ENCODE assay signal across 16 mouse cellular contexts in genomic region chr5:15588291-15588690, GRCm38 (mm10). TPM values are rescaled to one million over a fixed set of nuclear protein-coding genes. Genes with fewer than 3 reads are reported as not detected.
A peak's percentile ranks its signal among the peaks of the same experiment; 100 is the strongest.
DNase-seq lines count a peak whose midpoint lies in the region; ATAC-seq and TF ChIP-seq lines count a peak whose summit lies in the region.
"Not testable (repeated sequence)": the region's sequence is repeated elsewhere in the genome, so short reads cannot be mapped to it uniquely, and the experiment has no call there.
"Had no signal": no experiment of that assay in that cellular context is flagged by ENCODE, and none has a peak within 500 bp of the region (broad histone marks: within the 10 kb centered on the region; RNA-seq: fewer than 3 reads in every experiment).

No protein-coding gene starts in this region.

- not testable (repeated sequence) for H3K4me1 ChIP-seq in MEL (ENCODE audit: control insufficient read depth in 1 of 2, insufficient read depth in 2 of 2, low read length in 2 of 2); embryonic facial prominence, embryonic 14.5 days (ENCODE audit: control insufficient read depth, insufficient read depth, low read length); hindbrain, embryonic 11.5 days (replicated peaks; ENCODE audit: control insufficient read depth, insufficient read depth, low read length); lung, embryonic 14.5 days (ENCODE audit: insufficient read depth)

- not testable (repeated sequence) for H3K4me3 ChIP-seq in MEL (ENCODE audit: control insufficient read depth in 1 of 2, insufficient read depth in 1 of 2, low read depth in 2 of 2, low read length in 2 of 2); embryonic facial prominence, embryonic 14.5 days (ENCODE audit: low read depth, low read length); hindbrain, embryonic 11.5 days (ENCODE audit: low read depth, low read length); layer of hippocampus, adult 2 months; lung, embryonic 14.5 days (ENCODE audit: low read depth, low read length)

- not testable (repeated sequence) for TF ChIP-seq POLR2A in MEL (IDR thresholded peaks at IDR 0.05; ENCODE audit: control insufficient read depth in 1 of 2, insufficient read depth in 1 of 2, low read depth in 1 of 2, low read length in 2 of 2, poor library complexity in 1 of 2); brain, embryonic 14.5 days (IDR thresholded peaks at IDR 0.05; ENCODE audit: borderline replicate concordance, extremely low read depth, insufficient read depth, insufficient read length, poor library complexity, severe bottlenecking)

- H3K27ac ChIP-seq in MEL (ENCODE audit: control insufficient read depth, low read depth, low read length); embryonic facial prominence, embryonic 14.5 days (replicated peaks; ENCODE audit: low read depth, low read length); hindbrain, embryonic 11.5 days (ENCODE audit: low read depth, low read length); layer of hippocampus, adult 2 months; lung, embryonic 14.5 days (ENCODE audit: low read depth): not testable (repeated sequence)

- not testable (repeated sequence) for H3K4me2 ChIP-seq in embryonic facial prominence, embryonic 14.5 days (ENCODE audit: low read depth, low read length); hindbrain, embryonic 11.5 days (replicated peaks; ENCODE audit: low read depth, low read length); lung, embryonic 14.5 days

- not testable (repeated sequence) for H3K27me3 ChIP-seq in MEL (ENCODE audit: control insufficient read depth in 1 of 2, insufficient read depth in 2 of 2, low read length in 2 of 2); embryonic facial prominence, embryonic 14.5 days (replicated peaks; ENCODE audit: control insufficient read depth, insufficient read depth, low read length); hindbrain, embryonic 11.5 days (ENCODE audit: control insufficient read depth, insufficient read depth, low read length); lung, embryonic 14.5 days (ENCODE audit: insufficient read depth, low read length)

- not testable (repeated sequence) for H3K9ac ChIP-seq in MEL (ENCODE audit: control insufficient read depth, low read depth, low read length, poor library complexity, severe bottlenecking); embryonic facial prominence, embryonic 14.5 days (ENCODE audit: low read depth, low read length); hindbrain, embryonic 11.5 days (ENCODE audit: low read depth, low read length); lung, embryonic 14.5 days

- 30% methylated on average over 6 of the region's 6 CpGs for WGBS in embryonic facial prominence, embryonic 14.5 days
- 25% methylated on average over 6 of the region's 6 CpGs for WGBS in hindbrain, embryonic 11.5 days
- 27% methylated on average over 6 of the region's 6 CpGs for WGBS in lung, embryonic 14.5 days

- not testable (repeated sequence) for H3K36me3 ChIP-seq in MEL (ENCODE audit: control insufficient read depth in 1 of 2, insufficient read depth in 2 of 2, low read length in 2 of 2); embryonic facial prominence, embryonic 14.5 days (ENCODE audit: control insufficient read depth, insufficient read depth, low read length); hindbrain, embryonic 11.5 days (ENCODE audit: control insufficient read depth, insufficient read depth, low read length); lung, embryonic 14.5 days (ENCODE audit: insufficient read depth)

- not testable (repeated sequence) for ATAC-seq in embryonic facial prominence, embryonic 14.5 days (ENCODE audit: low read depth); hindbrain, embryonic 11.5 days (ENCODE audit: low FRiP score); lung, embryonic 14.5 days (ENCODE audit: insufficient read depth)

- not testable (repeated sequence) for H3K79me2 ChIP-seq in MEL (ENCODE audit: control insufficient read depth, insufficient read depth, low read length, poor library complexity)

- TF ChIP-seq CTCF in MEL (IDR thresholded peaks at IDR 0.05 in 2 of 3, conservative IDR thresholded peaks at IDR 0.05 in 1 of 3; ENCODE audit: control insufficient read depth in 1 of 3, insufficient read depth in 1 of 3, low read depth in 2 of 3, low read length in 3 of 3, poor library complexity in 1 of 3, severe bottlenecking in 1 of 3) = peak in 2 of 3 experiments; percentile 28 to 51; a peak in 4 of 6 replicates
- not testable (repeated sequence) for TF ChIP-seq CTCF in brain, embryonic 14.5 days (IDR thresholded peaks at IDR 0.05; ENCODE audit: borderline replicate concordance, extremely low read depth, insufficient read depth, insufficient read length)
- peak; percentile 74 for TF ChIP-seq CTCF in layer of hippocampus, adult 2 months (conservative IDR thresholded peaks at IDR 0.05)
- peak; percentile 62 for TF ChIP-seq CTCF in lung, embryonic 14.5 days (IDR thresholded peaks at IDR 0.05; ENCODE audit: low read depth)

- TF ChIP-seq RAD21 in MEL (IDR thresholded peaks at IDR 0.05; ENCODE audit: low read depth, low read length) = peak; percentile 47

- TF ChIP-seq EP300 in MEL (IDR thresholded peaks at IDR 0.05; ENCODE audit: low read depth in 1 of 2, low read length in 2 of 2) = not testable (repeated sequence)

- DNase-seq in MEL (ENCODE audit: low read depth, low spot score) = peak; percentile 69
- DNase-seq in brain, embryonic 14.5 days (ENCODE audit: low read depth) = peak; percentile 57
- DNase-seq in embryonic facial prominence, embryonic 14.5 days (ENCODE audit: low spot score) = peak; percentile 49
- peak; percentile 51 for DNase-seq in hindbrain, embryonic 11.5 days (ENCODE audit: low spot score)
- peak; percentile 4 to 12 for DNase-seq in layer of hippocampus, adult 2 months (ENCODE audit: low spot score in 2 of 2)
- peak; percentile 85 for DNase-seq in lung, embryonic 14.5 days
- peak; percentile 20 for DNase-seq in retina, adult 2 months (ENCODE audit: low read depth, low spot score)
- peak; percentile 3 for DNase-seq in urinary bladder, postnatal 14 days (ENCODE audit: low spot score)

- not testable (repeated sequence) for H3K9me3 ChIP-seq in MEL (replicated peaks; ENCODE audit: insufficient read depth, low read length); embryonic facial prominence, embryonic 14.5 days (ENCODE audit: control insufficient read depth, low read length); hindbrain, embryonic 11.5 days (ENCODE audit: control insufficient read depth, low read length); lung, embryonic 14.5 days (ENCODE audit: low read depth, low read length)

TF ChIP-seq in MEL, 35 proteins besides CTCF, POLR2A, EP300 and RAD21:
- TF ChIP-seq ZC3H11A (IDR thresholded peaks at IDR 0.05; ENCODE audit: low read depth, low read length) (peak; percentile 43), SMC3 (IDR thresholded peaks at IDR 0.05; ENCODE audit: low read depth, low read length) (peak; percentile 59), ZNF384 (IDR thresholded peaks at IDR 0.05; ENCODE audit: low read depth, low read length) (peak; percentile 86)
TF ChIP-seq in MEL: peak in this region for 3; not testable (repeated sequence) for 32.

RNA-seq across cellular contexts. Expression of gene Gm21083, which starts 11.2 kb away (rescaled TPM):
- not detected in 2 replicates for total RNA-seq in MEL (2012; rRNA removed)
- polyA plus RNA-seq in MEL (2012; ENCODE audit: insufficient read depth in 1 of 2, insufficient read length in 2 of 2, low read depth in 1 of 2, low replicate concordance in 2 of 2, missing spikeins in 1 of 2) = not detected
- not detected in 2 replicates for polyA plus RNA-seq in brain, embryonic 14.5 days (2012; rRNA removed)
- not detected in 2 replicates for polyA plus RNA-seq in embryonic facial prominence, embryonic 14.5 days (2014; fragmentation: Nextera tagmentation; extraction: Ambion mirVana)
- not detected in 2 replicates for polyA plus RNA-seq in hindbrain, embryonic 11.5 days (2014; fragmentation: Nextera tagmentation; extraction: Ambion mirVana)
- not detected for total RNA-seq in layer of hippocampus, adult 2 months (2021)
- not detected in 2 replicates for polyA plus RNA-seq in lung, embryonic 14.5 days (2014; fragmentation: Nextera tagmentation; extraction: Ambion mirVana)
- total RNA-seq: adrenal gland, adult 8-10 months; gastrocnemius, postnatal 10 days; hematopoietic stem cell, adult 5-6 weeks; left cerebral cortex, adult 18-20 months had no signal
- polyA plus RNA-seq: forebrain, embryonic 15.5 days; midbrain, embryonic 12.5 days had no signal

RNA-seq across cellular contexts. Expression of gene Speer4d, which starts 30.6 kb away (rescaled TPM):
- total RNA-seq in MEL (2012; rRNA removed) = not detected in 2 replicates
- not detected for polyA plus RNA-seq in MEL (2012; ENCODE audit: insufficient read depth in 1 of 2, insufficient read length in 2 of 2, low read depth in 1 of 2, low replicate concordance in 2 of 2, missing spikeins in 1 of 2)
- polyA plus RNA-seq in brain, embryonic 14.5 days (2012; rRNA removed) = not detected in 2 replicates
- not detected in 2 replicates for polyA plus RNA-seq in embryonic facial prominence, embryonic 14.5 days (2014; fragmentation: Nextera tagmentation; extraction: Ambion mirVana)
- not detected in 2 replicates for polyA plus RNA-seq in hindbrain, embryonic 11.5 days (2014; fragmentation: Nextera tagmentation; extraction: Ambion mirVana)
- not detected for total RNA-seq in layer of hippocampus, adult 2 months (2021)
- polyA plus RNA-seq in lung, embryonic 14.5 days (2014; fragmentation: Nextera tagmentation; extraction: Ambion mirVana) = not detected in 2 replicates
- total RNA-seq: adrenal gland, adult 8-10 months; gastrocnemius, postnatal 10 days; hematopoietic stem cell, adult 5-6 weeks; left cerebral cortex, adult 18-20 months had no signal
- polyA plus RNA-seq: forebrain, embryonic 15.5 days; intestine, embryonic 16.5 days; limb, embryonic 15.5 days; midbrain, embryonic 12.5 days had no signal

RNA-seq across cellular contexts. Expression of gene Gm21190, which starts 59.3 kb away (rescaled TPM):
- total RNA-seq in MEL (2012; rRNA removed) = not detected in 2 replicates
- polyA plus RNA-seq in MEL (2012; ENCODE audit: insufficient read depth in 1 of 2, insufficient read length in 2 of 2, low read depth in 1 of 2, low replicate concordance in 2 of 2, missing spikeins in 1 of 2) = not detected
- not detected in 2 replicates for polyA plus RNA-seq in brain, embryonic 14.5 days (2012; rRNA removed)
- not detected in 2 replicates for polyA plus RNA-seq in embryonic facial prominence, embryonic 14.5 days (2014; fragmentation: Nextera tagmentation; extraction: Ambion mirVana)
- polyA plus RNA-seq in hindbrain, embryonic 11.5 days (2014; fragmentation: Nextera tagmentation; extraction: Ambion mirVana) = not detected in 2 replicates
- not detected for total RNA-seq in layer of hippocampus, adult 2 months (2021)
- not detected in 2 replicates for polyA plus RNA-seq in lung, embryonic 14.5 days (2014; fragmentation: Nextera tagmentation; extraction: Ambion mirVana)
- total RNA-seq: adrenal gland, adult 8-10 months; gastrocnemius, postnatal 10 days; hematopoietic stem cell, adult 5-6 weeks; left cerebral cortex, adult 18-20 months had no signal
- polyA plus RNA-seq: forebrain, embryonic 15.5 days; intestine, embryonic 16.5 days; limb, embryonic 15.5 days; midbrain, embryonic 12.5 days had no signal

Comparison
In these comparisons a context has a peak if more than half of its experiments do, and no peak if none do; other contexts are left out.
1. DNase-seq: peak in every context shown above with its lines; median percentile 85 in lung, embryonic 14.5 days; 69 in MEL; 57 in brain, embryonic 14.5 days; 51 in hindbrain, embryonic 11.5 days; 49 in embryonic facial prominence, embryonic 14.5 days; 20 in retina, adult 2 months; 8 in layer of hippocampus, adult 2 months; 3 in urinary bladder, postnatal 14 days.